Mouse (Mus musculus) heart, adult 11 months (tissue): ENCODE measurements around the gene Cyb5r3.

Source experiments
- DNase-seq: peaks from one replicate; pipeline ENCODE4 v3.0.0; 2022

Gene Cyb5r3

GRCm38 (mm10) chr15:83168875-83169771, 3.3 kb downstream of the Cyb5r3 start:
- DNase-seq = peak; percentile 96

- no peak for DNase-seq
Measured at GRCm38 (mm10) chr15:83168311-83168710, 4.1 kb downstream of the Cyb5r3 start.

GRCm38 (mm10) chr15:83167550-83168065, 4.8 kb downstream of the Cyb5r3 start:
- DNase-seq = peak; percentile 92

- DNase-seq = peak; percentile 87
Measured at GRCm38 (mm10) chr15:83167126-83167525, 5.3 kb downstream of the Cyb5r3 start.

- peak; percentile 96 for DNase-seq
Measured at GRCm38 (mm10) chr15:83166642-83167041, 5.8 kb downstream of the Cyb5r3 start.

- peak; percentile 89 for DNase-seq
Measured at GRCm38 (mm10) chr15:83165526-83166315, 6.7 kb downstream of the Cyb5r3 start.

- peak; percentile 99 for DNase-seq
Measured at GRCm38 (mm10) chr15:83164971-83165471, 7.4 kb downstream of the Cyb5r3 start.

GRCm38 (mm10) chr15:83162818-83163485, 9.4 kb downstream of the Cyb5r3 start:
- DNase-seq = peak; percentile 89

GRCm38 (mm10) chr15:83162001-83162400, 10.4 kb downstream of the Cyb5r3 start:
- peak; percentile 92 for DNase-seq

- peak; percentile 96 for DNase-seq
Measured at GRCm38 (mm10) chr15:83161062-83161748, 11.2 kb downstream of the Cyb5r3 start.

- DNase-seq = peak; percentile 92
Measured at GRCm38 (mm10) chr15:83160561-83160960, 11.8 kb downstream of the Cyb5r3 start.

- DNase-seq = peak; percentile 96
Measured at GRCm38 (mm10) chr15:83159823-83160222, 12.6 kb downstream of the Cyb5r3 start.

- no peak for DNase-seq
Measured at GRCm38 (mm10) chr15:83158587-83159160, 13.7 kb downstream of the Cyb5r3 start.

- DNase-seq = peak; percentile 93
Measured at GRCm38 (mm10) chr15:83157667-83158064, 14.7 kb downstream of the Cyb5r3 start.

GRCm38 (mm10) chr15:83156929-83157666, 15.3 kb downstream of the Cyb5r3 start:
- DNase-seq = peak; percentile 97

- no peak for DNase-seq
Measured at GRCm38 (mm10) chr15:83155672-83156419, 16.5 kb downstream of the Cyb5r3 start.

GRCm38 (mm10) chr15:83154309-83154708, 18.1 kb downstream of the Cyb5r3 start:
- peak; percentile 92 for DNase-seq

- no peak for DNase-seq
Measured at GRCm38 (mm10) chr15:83150694-83151093, 21.7 kb downstream of the Cyb5r3 start.

- no peak for DNase-seq
Measured at GRCm38 (mm10) chr15:83150073-83150442, 22.3 kb downstream of the Cyb5r3 start.
